Mouse (Mus musculus): Measurements from ENCODE around the gene Gak.

Gene Gak

DNA sequence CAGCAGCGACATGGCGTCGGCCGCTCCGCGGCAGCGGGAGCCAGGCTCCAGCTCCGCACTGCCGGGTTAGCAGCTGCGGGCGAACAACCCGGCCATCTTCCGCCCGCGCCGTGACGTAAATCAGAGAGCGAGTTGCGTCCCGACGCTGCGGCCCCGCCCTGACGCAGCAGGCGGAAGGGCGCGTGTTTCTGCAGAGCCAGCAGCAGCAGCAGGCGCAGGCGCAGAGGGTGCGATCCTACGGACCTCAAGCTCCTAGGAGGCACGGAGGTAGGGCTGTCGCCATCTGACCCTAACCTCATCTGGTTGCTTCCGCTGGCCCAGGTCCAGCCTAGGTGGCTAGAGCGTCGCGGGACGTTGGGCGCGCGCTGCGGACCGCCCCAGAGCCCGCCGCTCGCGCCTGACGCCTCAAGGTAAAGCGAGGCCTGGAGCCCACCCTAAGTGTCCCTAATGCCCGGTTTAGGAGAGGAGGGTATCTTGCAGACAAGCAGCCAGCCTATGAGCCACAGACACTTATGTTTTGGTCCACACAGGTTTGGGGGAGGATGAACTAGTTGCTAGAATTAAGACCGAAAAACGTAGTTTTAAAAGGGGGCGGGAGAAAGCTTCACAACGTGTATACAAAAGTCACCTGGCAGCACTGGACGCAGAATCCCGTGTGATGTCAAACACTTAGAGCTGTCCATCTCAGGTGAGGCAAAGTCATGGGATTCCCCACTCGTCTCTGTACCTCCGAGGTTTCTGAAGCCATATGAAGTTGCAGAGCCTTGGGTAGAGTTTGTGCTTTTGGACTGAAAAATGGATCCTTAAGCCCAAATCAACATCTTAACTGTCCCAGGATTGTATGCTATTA is at the start of gene Gak, which contains the start of gene Tmem175:
TSS of gene Gak (minus strand) at position 122 of the 850 bp plus-strand sequence.
TSS of gene Tmem175 (plus strand) at position 137 of the 850 bp plus-strand sequence.
- peak; percentile 77 for DNase-seq (ENCODE audit: extremely low spot score, low read depth, low spot score)

DNA sequence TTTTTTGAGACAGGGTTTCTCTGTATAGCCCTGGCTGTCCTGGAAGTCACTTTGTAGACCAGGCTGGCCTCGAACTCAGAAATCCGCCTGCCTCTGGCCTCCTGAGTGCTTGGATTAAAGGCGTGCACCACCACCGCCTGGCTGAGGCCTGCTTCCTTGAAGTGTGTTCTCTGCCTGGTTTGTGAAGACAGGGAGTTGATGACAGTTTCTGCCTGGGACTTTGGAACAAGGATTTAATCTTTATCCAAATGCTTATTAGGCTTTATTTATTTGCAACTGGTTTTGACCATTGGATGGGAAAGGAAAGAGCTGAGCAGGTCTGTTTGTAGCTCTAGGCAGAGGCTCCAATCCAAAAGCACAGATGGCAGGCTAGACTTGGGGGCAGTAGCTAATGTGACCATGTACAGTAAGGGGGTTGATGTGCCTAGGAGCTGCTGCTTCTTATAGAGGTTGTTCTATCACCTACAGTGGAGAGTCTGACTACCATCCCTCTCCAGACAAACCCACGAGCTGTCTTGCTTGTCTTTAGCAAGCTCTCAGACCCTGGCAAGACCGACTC is 48.8 kb upstream of the Gak start:
- DNase-seq (ENCODE audit: extremely low spot score, low read depth, low spot score), result no peak

DNA sequence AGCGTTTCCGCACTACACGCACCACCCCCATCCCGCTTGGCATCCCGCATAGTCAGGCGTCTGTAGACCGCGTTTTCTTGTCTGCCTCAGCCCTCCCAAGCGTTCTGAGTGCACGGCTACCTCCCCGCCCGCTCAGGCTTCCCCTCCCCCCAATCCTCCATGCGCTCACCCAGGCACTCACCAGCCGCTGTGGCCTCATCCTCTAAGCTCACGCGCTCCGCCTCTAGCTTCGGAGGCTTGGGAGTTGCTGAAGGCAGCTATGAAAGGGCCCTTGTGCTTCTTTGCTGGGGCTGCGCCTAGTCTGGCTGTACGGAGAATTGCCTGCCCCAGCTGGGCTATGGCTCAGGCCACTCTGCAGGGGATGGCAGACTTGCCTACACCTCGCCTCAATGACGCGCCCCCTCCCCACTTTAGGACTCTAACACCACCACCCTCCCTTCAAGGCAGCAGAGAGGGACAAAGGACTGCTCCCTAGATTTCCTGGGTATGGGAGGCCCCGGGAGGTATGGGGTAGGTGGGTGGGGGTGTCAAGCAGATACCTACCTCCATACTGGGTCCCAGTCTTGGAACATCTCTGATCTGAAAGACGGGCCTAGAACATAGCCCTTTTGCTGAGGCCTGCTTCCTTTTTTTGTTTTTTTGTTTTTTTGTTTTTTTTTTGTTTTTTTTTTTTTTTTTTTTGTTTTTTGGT is 48.2 kb upstream of the Gak start:
- DNase-seq (ENCODE audit: extremely low spot score, low read depth, low spot score), result no peak

DNA sequence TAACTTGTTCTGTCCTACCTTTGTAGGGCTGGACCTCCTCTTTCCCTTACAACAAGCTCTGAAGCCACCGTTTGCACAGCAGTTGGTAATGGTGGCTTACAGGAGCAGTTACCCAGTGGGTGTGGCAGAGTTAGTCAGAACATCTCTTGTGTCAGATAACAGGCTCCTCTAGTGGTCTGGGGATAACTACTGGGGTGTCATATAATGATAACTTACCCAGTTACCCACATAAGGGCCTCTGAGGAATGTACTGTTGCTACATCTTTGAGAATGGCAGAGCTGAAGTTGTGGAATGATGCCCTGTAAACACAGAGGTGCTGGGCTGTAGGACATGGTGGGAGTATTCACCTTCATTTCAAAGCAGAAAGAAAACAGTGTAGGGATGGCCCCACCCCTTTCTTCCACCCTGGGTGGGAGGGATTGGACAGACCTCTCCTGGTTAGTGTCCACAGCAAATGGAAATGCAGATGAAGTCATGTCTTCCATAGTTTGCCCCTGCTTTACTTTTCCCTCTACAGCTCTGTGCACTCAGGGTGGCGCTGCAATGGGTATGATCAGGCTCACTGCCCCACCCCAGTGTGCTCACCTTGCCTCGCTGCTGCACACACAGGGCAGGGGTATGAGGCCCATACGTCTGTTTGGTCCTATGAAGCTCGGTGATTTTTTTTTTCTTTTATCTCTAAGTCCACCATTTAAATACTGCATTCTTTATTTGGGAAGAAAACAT is 47.4 kb upstream of the Gak start:
- no peak for DNase-seq (ENCODE audit: extremely low spot score, low read depth, low spot score)

DNA sequence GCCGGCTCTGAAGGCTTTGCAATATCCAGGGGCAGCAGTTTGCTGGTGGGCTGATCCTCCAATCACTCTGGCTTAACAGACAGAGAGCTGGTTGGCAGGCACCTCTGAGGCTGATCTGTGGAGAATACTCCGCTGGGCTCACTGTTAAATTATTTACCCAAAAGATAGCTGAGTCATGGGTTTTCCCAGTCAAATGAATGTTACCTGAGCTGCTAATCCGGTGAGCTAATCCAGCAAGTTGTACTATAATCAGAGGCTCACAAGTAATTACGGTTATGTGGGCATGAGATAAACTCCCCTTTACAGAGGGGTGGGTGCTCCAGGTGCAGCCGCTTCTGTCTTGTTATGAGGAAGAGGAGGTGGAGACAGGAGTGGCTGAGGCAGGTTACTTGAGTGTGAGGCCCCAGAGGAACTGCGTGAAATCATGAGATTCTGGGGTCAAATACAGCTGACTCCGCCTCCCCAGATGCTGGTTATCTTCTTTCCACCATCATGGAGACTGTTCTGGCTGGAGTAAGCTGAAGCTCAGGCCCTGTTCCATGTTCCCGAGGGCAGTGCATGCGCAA is 45.8 kb upstream of the Gak start, which contains the start of gene Slc26a1:
TSS of gene Slc26a1 (minus strand) at position 319 of the 566 bp plus-strand sequence.
- DNase-seq (ENCODE audit: extremely low spot score, low read depth, low spot score), result no peak

DNA sequence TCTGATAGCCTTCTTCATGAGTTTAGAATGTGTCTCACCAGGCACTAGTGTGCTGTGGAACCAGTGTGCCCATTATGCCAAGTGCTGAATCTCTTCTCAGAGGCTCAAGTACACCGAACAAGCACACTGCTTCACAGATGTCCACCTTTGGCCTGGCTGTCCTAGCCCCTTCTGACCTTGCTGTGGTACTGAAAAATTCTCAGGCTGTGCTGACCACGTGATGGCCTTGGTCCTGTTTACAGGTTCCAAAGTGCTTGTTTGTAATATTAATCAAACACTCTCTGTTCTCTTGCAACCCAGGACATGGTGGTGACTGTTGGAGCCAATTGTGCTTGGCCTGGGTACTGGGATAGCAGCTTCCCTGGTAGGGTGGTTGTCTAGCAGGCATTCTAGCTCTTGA is 45.1 kb upstream of the Gak start:
- DNase-seq (ENCODE audit: extremely low spot score, low read depth, low spot score), result no peak

DNA sequence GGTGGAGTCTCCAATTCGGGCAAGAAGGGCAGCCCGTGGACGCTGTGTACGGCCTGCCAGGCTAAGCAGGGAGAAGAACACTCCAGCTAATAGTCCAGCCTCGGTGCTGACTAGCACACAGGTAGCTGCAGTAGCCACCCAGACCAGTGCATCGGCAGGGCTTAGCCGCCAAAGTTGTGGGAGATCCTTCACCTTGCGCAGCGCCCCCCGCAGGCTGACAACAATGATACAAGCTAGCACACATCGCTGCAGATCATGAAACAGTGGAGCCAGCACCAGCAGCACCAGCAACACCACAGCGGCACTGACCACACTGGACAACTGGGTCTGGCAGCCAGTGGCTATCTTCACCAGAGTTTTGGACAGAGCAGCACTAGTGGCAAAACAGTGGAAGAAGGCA is 42.2 kb upstream of the Gak start:
- DNase-seq (ENCODE audit: extremely low spot score, low read depth, low spot score), result no peak

DNA sequence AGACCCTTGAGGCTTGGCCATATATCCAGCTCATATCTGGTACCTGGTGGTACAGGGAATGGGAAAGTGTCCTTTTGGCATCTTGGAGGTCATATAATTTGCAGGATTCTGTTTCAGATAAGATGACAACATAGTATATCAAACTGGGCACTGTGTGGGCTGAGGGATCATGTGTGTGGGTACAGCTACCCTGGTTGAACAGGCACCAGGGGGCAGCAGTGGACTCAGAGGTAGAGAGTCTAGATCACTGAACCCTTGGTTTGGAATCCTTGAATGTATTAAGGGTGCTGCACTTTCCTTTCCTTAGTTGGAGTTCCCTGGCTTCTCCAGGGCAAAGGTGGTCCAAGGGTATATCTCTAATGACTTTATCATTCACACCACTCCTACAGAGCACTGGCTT is 41.2 kb upstream of the Gak start:
- no peak for DNase-seq (ENCODE audit: extremely low spot score, low read depth, low spot score)

DNA sequence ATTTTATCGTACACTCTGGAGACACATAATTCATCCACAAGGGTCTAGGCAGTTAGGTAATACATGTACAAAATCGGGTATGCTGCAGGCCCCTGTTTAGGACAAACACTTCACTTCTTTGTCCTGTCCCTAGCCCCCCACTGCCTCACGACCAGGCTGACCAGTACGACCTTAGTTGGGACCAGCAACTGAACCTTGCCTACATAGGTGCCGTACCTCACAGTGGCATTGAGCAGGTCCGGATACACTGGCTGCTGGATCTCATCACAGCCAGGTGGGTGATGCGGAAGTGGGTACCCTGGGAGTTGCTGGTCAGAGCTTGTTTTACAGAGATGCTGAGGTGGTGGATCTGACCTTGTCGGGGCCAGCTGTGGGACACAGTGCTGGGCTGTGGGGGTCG is 40.4 kb upstream of the Gak start:
- no peak for DNase-seq (ENCODE audit: extremely low spot score, low read depth, low spot score)

DNA sequence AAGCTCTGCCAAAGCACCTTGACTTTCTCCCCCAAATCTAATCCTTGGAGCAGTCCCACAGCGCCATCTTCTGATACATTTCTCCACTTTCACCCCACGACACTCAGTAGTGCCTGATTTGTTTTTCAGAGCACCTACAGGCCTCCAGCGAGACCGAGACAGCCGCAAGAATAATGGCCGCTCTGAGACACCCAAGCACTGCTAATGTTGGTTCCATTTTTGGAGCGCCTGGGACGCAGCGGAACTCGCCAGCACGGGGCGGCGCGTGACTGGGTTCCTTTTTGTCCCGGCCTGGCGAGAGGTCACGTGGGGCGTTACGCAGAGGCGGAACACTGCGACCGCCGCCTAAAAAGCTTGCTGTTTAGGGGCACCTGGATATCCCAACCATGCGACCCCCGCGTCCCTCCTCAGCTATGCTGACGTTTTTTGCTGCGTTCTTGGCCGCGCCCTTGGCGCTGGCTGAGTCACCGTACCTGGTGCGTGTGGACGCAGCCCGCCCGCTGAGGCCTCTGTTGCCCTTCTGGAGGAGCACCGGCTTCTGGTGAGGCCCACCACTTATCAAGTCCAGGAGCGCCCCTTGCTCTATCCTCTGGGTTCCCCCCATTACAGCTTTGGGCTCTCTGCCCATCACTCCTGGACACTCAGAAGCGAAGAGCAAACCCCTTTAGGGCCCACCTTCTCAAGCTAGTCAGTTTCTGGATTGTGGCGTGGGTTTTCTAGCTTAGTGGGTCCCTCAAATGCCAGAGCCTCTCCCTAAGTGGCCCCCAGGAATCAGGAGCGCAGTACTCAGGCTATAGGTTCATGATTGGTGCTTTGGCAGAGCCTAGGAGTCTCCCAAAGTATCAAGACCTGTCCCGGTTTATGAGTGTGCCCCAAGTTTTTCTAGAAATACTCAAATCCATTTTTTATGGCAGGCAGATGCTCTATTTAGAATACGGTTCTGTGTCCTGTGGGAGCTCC is 39.7 kb upstream of the Gak start, which contains the start of gene Dgkq:
TSS of gene Dgkq (minus strand) at position 696 of the 960 bp plus-strand sequence.
- peak; percentile 76 for DNase-seq (ENCODE audit: extremely low spot score, low read depth, low spot score)

DNA sequence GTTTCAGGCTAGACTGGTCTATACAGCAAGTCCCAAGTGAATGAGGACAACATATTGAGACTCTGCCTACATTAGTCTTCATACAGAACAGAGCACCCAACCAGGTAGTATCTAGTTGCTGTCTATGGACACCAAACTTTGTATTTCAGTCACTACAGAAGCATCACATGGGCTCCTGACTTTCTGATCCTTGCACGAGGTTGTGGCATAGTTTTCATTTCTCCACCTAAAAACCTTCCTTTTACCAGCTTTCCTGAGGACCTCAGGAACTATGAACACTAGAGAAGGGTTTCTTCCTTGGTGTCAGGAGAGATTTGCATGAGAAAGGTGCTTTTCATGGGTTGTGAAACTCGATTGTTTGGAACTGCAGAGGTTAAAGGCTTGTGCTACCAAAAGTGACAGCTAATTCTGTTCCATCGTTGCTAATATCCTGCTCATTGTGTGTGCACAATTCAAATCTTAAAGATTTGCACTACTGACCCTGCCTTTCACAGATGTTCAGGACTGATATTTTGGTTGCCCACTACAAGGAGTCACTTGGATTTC is 38.9 kb upstream of the Gak start:
- no peak for DNase-seq (ENCODE audit: extremely low spot score, low read depth, low spot score)

DNA sequence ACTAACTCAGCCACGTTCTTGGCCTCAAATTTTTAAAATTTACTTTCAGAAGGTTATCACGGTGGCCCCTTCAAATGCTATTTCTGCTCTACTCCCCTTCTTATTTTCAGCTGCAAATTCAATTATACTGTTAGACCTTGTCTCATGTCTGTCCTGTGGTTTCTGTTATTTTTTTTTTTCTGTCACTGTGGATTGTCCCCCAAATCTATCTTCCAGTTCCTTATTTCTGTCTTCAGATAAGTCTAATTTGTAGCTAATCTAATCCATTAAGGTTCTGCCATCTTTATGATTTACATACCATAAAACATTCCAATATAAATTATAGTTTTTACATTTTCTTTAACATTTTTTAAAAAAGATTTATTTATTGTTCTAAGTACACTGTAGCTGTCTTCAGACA is 37.8 kb upstream of the Gak start:
- no peak for DNase-seq (ENCODE audit: extremely low spot score, low read depth, low spot score)

DNA sequence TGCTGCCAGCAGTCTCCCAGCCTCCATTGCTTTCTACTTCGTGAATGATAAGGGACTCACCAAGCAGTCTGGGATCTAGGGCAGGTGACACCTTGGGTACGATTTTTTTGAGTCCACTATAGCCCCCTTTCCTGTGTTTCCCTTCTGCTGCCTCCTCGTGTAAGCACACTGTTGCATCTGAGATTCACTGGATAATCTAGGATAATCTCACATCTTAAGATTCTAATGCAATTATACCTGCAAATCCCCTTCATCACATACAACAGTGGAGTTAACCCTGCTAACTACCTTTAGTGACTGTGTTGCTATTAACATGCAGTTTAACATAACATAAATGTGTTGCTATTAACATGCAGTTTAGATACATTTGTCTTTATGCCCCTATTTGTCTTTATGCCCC is 35.5 kb upstream of the Gak start:
- no peak for DNase-seq (ENCODE audit: extremely low spot score, low read depth, low spot score)

DNA sequence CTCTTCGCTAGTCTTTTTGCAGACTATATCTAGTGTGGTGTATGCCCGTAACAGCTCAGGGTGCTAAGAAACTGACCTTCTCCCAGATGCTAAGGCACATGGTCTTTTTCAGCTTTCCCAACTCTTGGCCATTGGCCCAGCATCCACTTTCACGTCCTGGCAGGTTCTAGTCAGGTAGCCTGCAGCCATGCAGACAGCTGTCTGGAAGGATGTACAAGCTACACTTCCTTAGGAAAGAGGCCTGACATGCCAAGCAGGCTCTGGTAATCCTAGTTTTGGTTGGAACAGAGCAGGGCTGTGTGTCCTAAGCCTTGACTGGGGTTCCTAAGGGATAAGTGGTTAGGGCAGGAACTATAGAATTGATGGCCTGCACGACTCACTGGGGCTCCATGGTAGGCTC is 33.2 kb upstream of the Gak start:
- no peak for DNase-seq (ENCODE audit: extremely low spot score, low read depth, low spot score)

DNA sequence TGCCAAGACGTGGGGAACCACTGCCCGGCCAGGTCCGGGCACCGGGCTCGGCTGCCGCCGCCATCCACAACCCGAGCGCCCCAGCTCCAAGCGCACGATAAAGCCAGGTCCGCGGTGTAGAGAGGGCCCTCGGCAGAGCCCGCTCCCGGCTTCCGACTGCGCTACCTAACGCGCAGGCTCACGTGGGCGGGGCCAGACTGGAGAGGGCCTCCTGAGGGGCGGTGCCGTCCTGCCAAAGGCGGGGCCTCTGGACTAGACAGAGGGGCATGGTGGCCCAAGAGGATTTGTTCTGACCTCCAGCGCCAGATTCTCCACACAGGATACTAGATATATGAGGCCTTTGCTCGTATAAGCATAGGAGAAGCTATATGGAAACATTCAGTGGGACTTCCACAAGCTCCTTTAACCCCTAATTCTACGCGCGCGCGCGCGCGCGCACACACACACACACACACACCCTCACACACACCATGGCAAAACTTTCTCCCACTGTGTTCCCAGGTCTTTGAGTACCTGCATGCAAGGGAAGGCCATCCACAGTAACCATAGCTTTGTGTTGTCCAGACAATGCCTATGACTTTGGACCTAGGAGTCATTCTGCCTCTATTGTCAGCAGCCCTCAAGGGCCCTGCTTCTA is 31.2 kb upstream of the Gak start:
- no peak for DNase-seq (ENCODE audit: extremely low spot score, low read depth, low spot score)

DNA sequence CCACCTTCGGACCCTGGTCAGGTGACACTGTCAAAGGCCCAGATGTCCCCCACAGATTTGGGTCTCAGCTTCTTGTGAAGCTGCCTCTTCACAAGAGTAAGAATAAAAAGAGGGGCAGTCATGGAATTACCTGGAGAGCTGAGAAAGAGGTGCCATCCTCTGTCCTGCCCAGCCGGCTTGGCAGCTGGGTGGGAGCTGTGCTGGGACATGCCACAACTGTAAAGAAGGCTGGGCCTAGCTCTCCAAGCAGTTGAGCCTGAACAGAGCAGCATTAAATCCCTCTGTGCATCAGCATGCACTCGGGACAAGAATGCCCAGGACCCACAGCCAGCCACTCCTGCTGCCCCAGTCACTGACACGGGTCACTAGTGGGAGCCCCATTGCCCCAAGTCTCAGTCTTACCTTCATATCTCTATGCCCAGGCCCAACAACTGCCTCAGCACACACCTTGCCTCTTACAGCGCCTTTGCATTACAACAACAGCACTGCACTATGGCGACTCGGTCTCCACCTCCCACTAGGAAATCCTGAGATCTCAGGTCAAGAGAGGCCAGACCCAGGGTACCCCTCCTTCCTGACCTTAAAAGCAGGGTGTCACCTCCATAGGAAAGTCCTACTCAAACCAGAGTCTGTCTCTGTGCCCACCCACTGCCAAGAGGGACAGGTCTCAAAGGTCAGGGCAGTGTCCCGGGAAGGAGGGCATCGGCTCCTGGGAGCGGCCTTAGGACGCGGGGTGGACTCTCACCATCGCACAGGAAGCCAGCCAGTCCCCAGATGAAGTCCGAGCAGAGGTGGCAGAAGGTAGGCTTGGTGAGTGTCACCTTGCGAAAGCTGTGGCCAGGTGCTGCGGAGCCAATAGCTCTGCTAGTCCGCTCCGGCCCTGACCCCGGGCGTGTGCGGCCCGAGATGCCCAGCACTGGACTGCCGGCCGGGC is 30.4 kb upstream of the Gak start, which contains the start of gene Idua:
TSS of gene Idua (plus strand) at position 634 of the 934 bp plus-strand sequence.
- no peak for DNase-seq (ENCODE audit: extremely low spot score, low read depth, low spot score)

DNA sequence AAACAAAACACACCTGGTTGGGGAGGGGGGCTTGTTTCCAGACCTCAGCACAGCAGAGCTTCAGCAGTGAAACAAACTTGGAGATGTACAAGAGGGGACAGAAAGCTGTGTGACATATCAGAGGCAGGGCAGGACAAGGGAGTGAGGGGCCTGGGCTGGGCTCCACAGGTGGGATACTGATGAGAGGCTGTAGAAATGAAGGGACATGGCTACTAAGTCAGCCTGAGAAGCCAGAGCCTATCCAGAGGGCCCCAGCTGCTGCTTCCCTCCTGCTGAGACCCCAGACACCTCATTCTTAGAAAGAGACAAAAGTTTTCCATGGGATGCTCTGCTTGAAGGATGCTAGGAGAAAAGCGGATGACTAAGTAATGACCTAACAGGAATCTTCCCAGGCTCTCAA is 29.1 kb upstream of the Gak start:
- DNase-seq (ENCODE audit: extremely low spot score, low read depth, low spot score), result no peak

DNA sequence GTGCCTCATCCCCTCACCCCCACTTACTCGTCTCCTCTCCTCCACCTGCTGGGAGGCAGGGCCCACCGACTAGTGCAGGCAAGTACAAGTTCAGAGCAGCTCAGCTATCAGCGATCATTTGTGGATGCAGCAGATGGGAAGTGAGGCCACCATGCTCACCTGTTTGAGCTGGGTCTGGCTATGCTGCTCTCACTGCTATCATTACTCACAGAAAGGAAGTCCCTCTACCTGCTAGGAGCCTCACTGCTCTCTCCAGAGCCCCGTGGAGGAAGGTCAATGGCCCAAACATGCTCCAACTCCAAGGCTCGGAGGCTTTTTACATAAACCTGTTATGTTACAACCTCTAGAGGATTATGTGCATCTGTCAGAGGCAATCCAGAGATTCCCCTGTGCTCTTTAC is 27.9 kb upstream of the Gak start:
- no peak for DNase-seq (ENCODE audit: extremely low spot score, low read depth, low spot score)

Measured in hindlimb bud, embryonic 11.5 days (tissue).